Mouse (Mus musculus): ENCODE measurements at regions not wholly inside any gene's neighbourhood (a gene's known extent, or its start where the extent isn't known, plus 50 kb on each side); places are given as distances from the start of the nearest gene placed in this dataset.
A peak's percentile ranks its signal among the peaks of the same experiment; 100 is the strongest.

GRCm38 (mm10) chrX:85971973-85972372 lies 72.0 kb upstream of the Samt3 start:
- TF ChIP-seq POLR2A (IDR thresholded peaks at IDR 0.05; ENCODE audit: borderline replicate concordance, extremely low read depth, insufficient read depth, insufficient read length, poor library complexity, severe bottlenecking) (no peak), CTCF (IDR thresholded peaks at IDR 0.05; ENCODE audit: borderline replicate concordance, extremely low read depth, insufficient read depth, insufficient read length) (peak; percentile 17; the same call in 1 of the 2 replicates)
- no peak for DNase-seq (ENCODE audit: low read depth)

DNA sequence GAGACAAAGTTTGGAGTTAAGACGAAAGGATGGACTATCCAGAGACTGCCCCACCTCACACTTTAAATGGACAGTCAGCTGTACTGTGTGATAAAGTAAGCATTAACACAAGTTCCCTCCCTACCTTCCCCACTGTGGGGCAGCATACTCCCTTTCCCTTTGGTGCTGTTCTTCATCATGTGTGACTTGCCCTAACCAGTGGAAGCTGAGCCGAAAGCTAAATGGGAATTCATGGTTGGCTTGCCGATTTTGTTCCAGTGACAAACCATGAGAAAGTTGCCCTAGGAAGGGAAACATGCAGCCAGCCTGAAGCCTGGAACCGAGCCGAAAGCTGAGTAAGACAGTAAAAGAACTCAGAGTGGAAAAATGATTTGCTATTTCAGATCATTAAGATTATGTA lies 62.9 kb upstream of the Samt3 start:
- DNase-seq (ENCODE audit: low read depth): peak; percentile 1
- TF ChIP-seq CTCF (IDR thresholded peaks at IDR 0.05; ENCODE audit: borderline replicate concordance, extremely low read depth, insufficient read depth, insufficient read length): no peak
- no peak for TF ChIP-seq POLR2A (IDR thresholded peaks at IDR 0.05; ENCODE audit: borderline replicate concordance, extremely low read depth, insufficient read depth, insufficient read length, poor library complexity, severe bottlenecking)

Data from brain, embryonic 14.5 days (tissue).